Mouse (Mus musculus) bone marrow, adult 2 months (tissue): Measurements from ENCODE around the gene Fam124b.

ENCODE experiments used
- CTCF ChIP-seq: fragments of 200-500 bp; IDR thresholded peaks from 2 replicates; pipeline ENCODE4 v1.5.1; 2011; ENCODE audit warnings: low read length, control low read depth; ENCODE audit not compliant: control insufficient read depth, insufficient read depth
- POLR2A ChIP-seq: fragments of 200-500 bp; IDR thresholded peaks from 2 replicates; pipeline ENCODE4 v1.6.1; 2011; ENCODE audit warnings: low read depth, mild to moderate bottlenecking, control low read depth, low read length, borderline replicate concordance; ENCODE audit not compliant: control insufficient read depth

DNA sequence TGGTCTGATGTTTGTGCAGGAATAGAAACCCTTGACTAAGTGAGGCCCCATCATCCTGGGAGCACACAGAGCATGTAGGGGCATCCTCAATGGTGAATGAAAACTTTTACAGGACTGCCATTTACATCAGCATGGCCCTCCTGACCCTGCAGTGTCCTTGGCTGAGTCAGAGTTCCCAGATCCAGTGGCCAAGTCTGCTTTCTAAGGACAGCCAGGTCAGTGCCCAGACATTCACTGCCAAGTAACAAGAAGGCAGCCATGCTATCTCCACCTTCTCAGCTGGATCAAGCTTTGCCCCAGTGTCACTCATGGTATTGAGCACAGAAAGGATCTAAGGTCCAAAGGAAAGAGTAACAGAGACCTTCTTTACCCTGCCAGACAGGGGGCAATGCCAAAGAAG lies 58.7 kb downstream of the Fam124b start:
- TF ChIP-seq CTCF (no peak), POLR2A (no peak)
